Mouse (Mus musculus) intestine, postnatal 0 days (tissue): ENCODE measurements around the gene Trim2. TPM values are rescaled to one million over a fixed set of nuclear protein-coding genes. Genes with fewer than 3 reads are reported as not detected.

ENCODE experiments used
- ATAC-seq: fragments of 200-750 bp; cut with Nextera tagmentation; 2 replicates; pipeline ENCODE4 v1.8.0; 2017; ENCODE audit warnings: mild to moderate bottlenecking, moderate TSS enrichment, moderate library complexity
- H3K27ac ChIP-seq: fragments of 300-500 bp; sonication (generic); 2 replicates; pipeline ENCODE4 v1.5.1; 2014; ENCODE audit warnings: mild to moderate bottlenecking, low read depth, low read length, moderate library complexity
- H3K27me3 ChIP-seq: fragments of 300-500 bp; sonication (generic); replicated peaks from 2 replicates; pipeline ENCODE4 v1.6.1; 2014; ENCODE audit warnings: low read length, mixed read lengths; ENCODE audit not compliant: control insufficient read depth, insufficient read depth
- H3K36me3 ChIP-seq: fragments of 300-500 bp; sonication (generic); 2 replicates; pipeline ENCODE4 v1.6.1; 2014; ENCODE audit warnings: mild to moderate bottlenecking, moderate library complexity; ENCODE audit not compliant: control insufficient read depth, insufficient read depth
- H3K4me1 ChIP-seq: fragments of 300-500 bp; sonication (generic); replicated peaks from 2 replicates; pipeline ENCODE4 v1.6.1; 2014; ENCODE audit warnings: antibody characterized with exemption, low read length, mixed read lengths; ENCODE audit not compliant: control insufficient read depth, insufficient read depth
- H3K4me2 ChIP-seq: fragments of 300-500 bp; sonication (generic); replicated peaks from 2 replicates; pipeline ENCODE4 v1.6.1; 2014; ENCODE audit warnings: low read depth, mild to moderate bottlenecking, moderate library complexity
- H3K4me3 ChIP-seq: fragments of 300-500 bp; sonication (generic); 2 replicates; pipeline ENCODE4 v1.5.1; 2014; ENCODE audit warnings: low read depth, low read length
- H3K9ac ChIP-seq: fragments of 300-500 bp; sonication (generic); 2 replicates; pipeline ENCODE4 v1.6.1; 2014; ENCODE audit warnings: mild to moderate bottlenecking, low read depth, low read length
- H3K9me3 ChIP-seq: fragments of 300-500 bp; sonication (generic); 2 replicates; pipeline ENCODE4 v1.6.1; 2016; ENCODE audit warnings: mixed run types; ENCODE audit not compliant: control insufficient read depth
- CTCF ChIP-seq: sonication (generic); IDR thresholded peaks from 2 replicates; pipeline ENCODE4 v1.5.1; 2016; ENCODE audit warnings: low read depth, mild to moderate bottlenecking, control low read depth, antibody characterized with exemption, moderate library complexity
- WGBS: fragments of 180-500 bp; shearing (Covaris S2); extraction: QIAGEN DNeasy Blood & Tissue Kit; methylation state at CpG from one replicate; pipeline ENCODE4 v1.1.7; 2014; 5-methylcytosine and 5-hydroxymethylcytosine counted together
- polyA plus RNA-seq: library from polyadenylated mRNA; unstranded; fragments of >200 nt; fragmentation: Nextera tagmentation; extraction: Ambion mirVana; gene quantifications from 2 replicates; pipeline ENCODE4 v1.2.1, GENCODE M21; 2015

Gene Trim2
- polyA plus RNA-seq, 1 experiment from 2014 or later = 21.2 TPM

GRCm38 (mm10) chr3:84207366-84207765 lies 99.3 kb downstream of the Trim2 start:
- TF ChIP-seq CTCF = no peak
- Histone ChIP-seq H3K9me3 (no peaks in the 10 kb centered on the region), H3K27ac (no peak overlapping the region), H3K4me1 (0 out of 2 replicates have a peak, but pooled peaks cover 6% of the 10 kb centered on the region), H3K27me3 (no peaks in the 10 kb centered on the region), H3K4me3 (no peak overlapping the region), H3K36me3 (peaks cover 32% of the 10 kb centered on the region; the same call in 1 of the 2 replicates), H3K4me2 (no peak overlapping the region), H3K9ac (no peak overlapping the region)
- 50% methylated on average over 2 of the region's 2 CpGs for WGBS
- no peak for ATAC-seq

GRCm38 (mm10) chr3:84206106-84206505 lies 100.6 kb downstream of the Trim2 start:
- 83% methylated on average over 3 of the region's 3 CpGs for WGBS

DNA sequence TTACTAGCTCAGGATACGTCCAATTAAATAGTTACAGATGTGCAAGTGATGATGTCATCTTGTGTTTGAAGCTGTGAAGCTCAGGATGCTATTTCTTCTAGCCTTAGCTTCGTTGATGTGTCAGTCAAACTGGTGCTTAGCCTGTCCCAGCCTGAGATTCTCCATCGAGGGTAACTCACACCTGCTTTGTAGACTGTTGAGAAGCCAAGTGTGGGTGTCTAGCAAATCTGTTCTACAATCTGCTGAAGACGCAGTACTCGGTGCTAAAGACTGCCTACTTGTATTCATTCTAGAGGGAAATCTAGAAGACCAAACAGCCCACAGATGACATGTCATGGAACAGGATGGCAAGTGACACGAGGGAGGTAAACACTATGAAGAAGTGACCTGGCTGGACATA lies 101.0 kb downstream of the Trim2 start:
- no peaks in the 10 kb centered on the region for H3K9me3 ChIP-seq
- no peak overlapping the region for H3K27ac ChIP-seq
- H3K4me2 ChIP-seq = no peak overlapping the region
- peaks cover 37% of the 10 kb centered on the region for H3K36me3 ChIP-seq
- ATAC-seq = no peak
- TF ChIP-seq CTCF = no peak
- H3K4me3 ChIP-seq = no peak overlapping the region
- WGBS = 87% methylated on average over 6 of the region's 6 CpGs
- no peaks in the 10 kb centered on the region for H3K27me3 ChIP-seq
- 0 out of 2 replicates have a peak, but pooled peaks cover under 1% of the 10 kb centered on the region for H3K4me1 ChIP-seq
- no peak overlapping the region for H3K9ac ChIP-seq

More at GRCm38 (mm10) chr3:84206106-84206505, 100.6 kb downstream of the Trim2 start:
- Histone ChIP-seq H3K27me3 (no peaks in the 10 kb centered on the region), H3K4me2 (no peak overlapping the region), H3K4me1 (0 out of 2 replicates have a peak, but pooled peaks cover 5% of the 10 kb centered on the region), H3K9ac (no peak overlapping the region), H3K4me3 (no peak overlapping the region), H3K36me3 (peaks cover 37% of the 10 kb centered on the region), H3K27ac (no peak overlapping the region), H3K9me3 (no peaks in the 10 kb centered on the region)
- TF ChIP-seq CTCF = no peak
- ATAC-seq = no peak

- TF ChIP-seq CTCF = no peak
- H3K27me3 ChIP-seq = no peaks in the 10 kb centered on the region
- no peak overlapping the region for H3K9ac ChIP-seq
- no peak overlapping the region for H3K4me2 ChIP-seq
- H3K27ac ChIP-seq = no peak overlapping the region
- ATAC-seq = no peak
- H3K4me1 ChIP-seq = no peaks in the 10 kb centered on the region
- peaks cover 32% of the 10 kb centered on the region for H3K36me3 ChIP-seq
- no peak overlapping the region for H3K4me3 ChIP-seq
- WGBS = 85% methylated on average over 5 of the region's 5 CpGs
- no peaks in the 10 kb centered on the region for H3K9me3 ChIP-seq
Measured at GRCm38 (mm10) chr3:84204640-84205039, 102.0 kb downstream of the Trim2 start.

- H3K9ac ChIP-seq = no peak overlapping the region
- H3K4me3 ChIP-seq = no peak overlapping the region
- H3K4me2 ChIP-seq = no peak overlapping the region
- no peak for ATAC-seq
- WGBS = 80% methylated on average over 13 of the region's 13 CpGs
- no peaks in the 10 kb centered on the region for H3K9me3 ChIP-seq
- H3K36me3 ChIP-seq = peaks cover 17% of the 10 kb centered on the region
- no peaks in the 10 kb centered on the region for H3K4me1 ChIP-seq
- TF ChIP-seq CTCF = no peak
- H3K27me3 ChIP-seq = no peaks in the 10 kb centered on the region
- H3K27ac ChIP-seq = no peak overlapping the region
Measured at GRCm38 (mm10) chr3:84200559-84201420, 105.9 kb downstream of the Trim2 start.

GRCm38 (mm10) chr3:84199516-84199915 lies 107.2 kb downstream of the Trim2 start:
- WGBS = 91% methylated on average over 9 of the region's 9 CpGs
- ATAC-seq = no peak
- no peaks in the 10 kb centered on the region for H3K4me1 ChIP-seq
- no peak overlapping the region for H3K4me2 ChIP-seq
- H3K36me3 ChIP-seq = peaks cover 10% of the 10 kb centered on the region
- no peaks in the 10 kb centered on the region for H3K27me3 ChIP-seq
- no peak overlapping the region for H3K4me3 ChIP-seq
- no peak overlapping the region for H3K9ac ChIP-seq
- TF ChIP-seq CTCF = no peak
- H3K27ac ChIP-seq = no peak overlapping the region
- no peaks in the 10 kb centered on the region for H3K9me3 ChIP-seq
